Mouse (Mus musculus) midbrain, embryonic 14.5 days (tissue): ENCODE results near the gene Grik2. TPM values are rescaled to one million over a fixed set of nuclear protein-coding genes. Genes with fewer than 3 reads are reported as not detected.

Experiments used
- ATAC-seq: fragments of 200-750 bp; cut with Nextera tagmentation; 2 replicates; pipeline ENCODE4 v1.8.0; 2017; ENCODE audit warnings: moderate number of reproducible peaks, moderate library complexity; ENCODE audit not compliant: low FRiP score, low TSS enrichment
- DNase-seq: peaks from one replicate; pipeline ENCODE4 v3.0.0-alpha.2; 2015
- H3K27ac ChIP-seq: fragments of 300-500 bp; sonication (generic); replicated peaks from 2 replicates; pipeline ENCODE4 v1.5.1; 2014; ENCODE audit warnings: mild to moderate bottlenecking, low read depth, low read length, moderate library complexity
- H3K27me3 ChIP-seq: fragments of 300-500 bp; sonication (generic); 2 replicates; pipeline ENCODE4 v1.6.1; 2014; ENCODE audit warnings: low read length, control low read depth, mixed read lengths; ENCODE audit not compliant: control insufficient read depth, insufficient read depth
- H3K36me3 ChIP-seq: fragments of 300-500 bp; sonication (generic); 2 replicates; pipeline ENCODE4 v1.6.1; 2014; ENCODE audit warnings: low read length, control low read depth; ENCODE audit not compliant: control insufficient read depth, insufficient read depth
- H3K4me1 ChIP-seq: fragments of 300-500 bp; sonication (generic); 2 replicates; pipeline ENCODE4 v1.6.1; 2014; ENCODE audit warnings: mild to moderate bottlenecking, antibody characterized with exemption, low read length, control low read depth; ENCODE audit not compliant: control insufficient read depth, insufficient read depth
- H3K4me2 ChIP-seq: fragments of 300-500 bp; sonication (generic); 2 replicates; pipeline ENCODE4 v1.6.1; 2014; ENCODE audit warnings: mild to moderate bottlenecking, low read length, moderate library complexity
- H3K4me3 ChIP-seq: fragments of 300-500 bp; sonication (generic); replicated peaks from 2 replicates; pipeline ENCODE4 v1.5.1; 2014; ENCODE audit warnings: low read depth, low read length
- H3K9ac ChIP-seq: fragments of 300-500 bp; sonication (generic); replicated peaks from 2 replicates; pipeline ENCODE4 v1.6.1; 2014; ENCODE audit warnings: mild to moderate bottlenecking, low read length, moderate library complexity
- H3K9me3 ChIP-seq: fragments of 300-500 bp; sonication (generic); 2 replicates; pipeline ENCODE4 v1.6.1; 2016; ENCODE audit warnings: low read length, control low read depth, mixed read lengths; ENCODE audit not compliant: control insufficient read depth
- WGBS: fragments of 180-500 bp; shearing (Covaris S2); extraction: QIAGEN DNeasy Blood & Tissue Kit; methylation state at CpG from one replicate; pipeline ENCODE4 v1.1.7; 2014; 5-methylcytosine and 5-hydroxymethylcytosine counted together
- polyA plus RNA-seq: library from polyadenylated mRNA; unstranded; fragments of >200 nt; fragmentation: Nextera tagmentation; extraction: Ambion mirVana; gene quantifications from 2 replicates; pipeline ENCODE4 v1.2.1, GENCODE M21; 2014

Grik2 gene
- polyA plus RNA-seq, 1 experiment from 2014 or later = 45.2 TPM

GRCm38 (mm10) chr10:49731841-49732240 is 56.7 kb downstream of the Grik2 start:
- WGBS = 58% methylated on average over 2 of the region's 2 CpGs
- H3K27me3 ChIP-seq = no peaks in the 10 kb centered on the region
- H3K4me3 ChIP-seq = no peak overlapping the region
- peak overlapping the region; percentile 3; the same call in 1 of the 2 replicates for H3K27ac ChIP-seq
- H3K4me2 ChIP-seq = no peak overlapping the region
- H3K9me3 ChIP-seq = no peaks in the 10 kb centered on the region
- no peaks in the 10 kb centered on the region for H3K36me3 ChIP-seq
- no peak overlapping the region for H3K9ac ChIP-seq
- ATAC-seq (no peak), DNase-seq (peak; percentile 59)
- H3K4me1 ChIP-seq = peaks cover 9% of the 10 kb centered on the region; the same call in 1 of the 2 replicates

GRCm38 (mm10) chr10:49723706-49724105 is 64.9 kb downstream of the Grik2 start:
- Histone ChIP-seq H3K9me3 (no peaks in the 10 kb centered on the region), H3K27ac (no peak overlapping the region), H3K9ac (no peak overlapping the region), H3K36me3 (no peaks in the 10 kb centered on the region), H3K4me1 (no peaks in the 10 kb centered on the region), H3K4me2 (no peak overlapping the region), H3K4me3 (no peak overlapping the region), H3K27me3 (no peaks in the 10 kb centered on the region)
- ATAC-seq (no peak), DNase-seq (no peak)
- 88% methylated on average over 2 of the region's 2 CpGs for WGBS

DNA sequence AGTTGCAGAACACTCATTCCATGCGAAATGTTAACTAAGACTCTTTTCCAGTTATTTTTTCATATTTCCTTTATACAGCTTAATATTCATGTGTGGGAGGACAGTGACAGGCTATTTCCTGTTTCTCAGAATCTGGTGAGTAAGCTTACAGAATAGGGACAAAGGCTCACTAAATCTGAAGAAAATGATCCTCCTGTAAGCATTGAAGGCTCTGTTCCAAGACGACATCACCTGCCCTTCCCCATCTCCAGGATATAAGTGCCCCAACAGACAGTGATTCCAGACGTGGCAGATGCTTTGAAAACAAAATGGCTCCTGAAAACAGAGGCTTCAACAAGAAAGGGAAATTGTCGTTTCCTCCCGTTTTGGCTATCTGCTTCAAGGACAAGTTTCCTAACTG is 71.7 kb downstream of the Grik2 start:
- Histone ChIP-seq H3K27ac (no peak overlapping the region), H3K9ac (no peak overlapping the region), H3K27me3 (no peaks in the 10 kb centered on the region), H3K4me3 (no peak overlapping the region), H3K4me2 (no peak overlapping the region), H3K4me1 (no peaks in the 10 kb centered on the region), H3K9me3 (no peaks in the 10 kb centered on the region), H3K36me3 (no peaks in the 10 kb centered on the region)
- 71% methylated on average over 5 of the region's 5 CpGs for WGBS
- no peak for DNase-seq
- ATAC-seq = no peak

DNA sequence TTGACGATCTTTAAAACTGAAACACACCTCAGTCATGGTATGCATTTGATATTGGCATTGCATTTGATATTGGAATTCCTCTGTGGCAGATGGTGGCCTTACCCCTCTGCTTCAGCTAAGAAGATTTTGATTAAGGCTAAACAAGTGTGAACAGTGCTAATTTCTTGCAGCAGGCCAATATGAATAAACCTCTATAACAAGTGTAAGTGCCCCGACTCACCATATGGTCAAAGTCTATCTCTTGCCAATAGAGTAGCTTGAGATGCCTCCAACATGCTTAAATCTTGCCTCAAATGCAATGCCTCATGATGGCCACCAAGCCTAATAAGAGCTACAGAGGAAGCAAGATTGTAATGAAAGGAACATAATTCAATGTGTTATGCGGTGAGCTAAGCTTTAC is 78.8 kb downstream of the Grik2 start:
- Histone ChIP-seq H3K27ac (no peak overlapping the region), H3K9ac (no peak overlapping the region), H3K4me2 (no peak overlapping the region), H3K4me1 (no peaks in the 10 kb centered on the region), H3K27me3 (no peaks in the 10 kb centered on the region), H3K36me3 (no peaks in the 10 kb centered on the region), H3K4me3 (no peak overlapping the region), H3K9me3 (no peaks in the 10 kb centered on the region)
- no peak for DNase-seq
- WGBS = 92% methylated on average over 3 of the region's 3 CpGs
- ATAC-seq = no peak

DNA sequence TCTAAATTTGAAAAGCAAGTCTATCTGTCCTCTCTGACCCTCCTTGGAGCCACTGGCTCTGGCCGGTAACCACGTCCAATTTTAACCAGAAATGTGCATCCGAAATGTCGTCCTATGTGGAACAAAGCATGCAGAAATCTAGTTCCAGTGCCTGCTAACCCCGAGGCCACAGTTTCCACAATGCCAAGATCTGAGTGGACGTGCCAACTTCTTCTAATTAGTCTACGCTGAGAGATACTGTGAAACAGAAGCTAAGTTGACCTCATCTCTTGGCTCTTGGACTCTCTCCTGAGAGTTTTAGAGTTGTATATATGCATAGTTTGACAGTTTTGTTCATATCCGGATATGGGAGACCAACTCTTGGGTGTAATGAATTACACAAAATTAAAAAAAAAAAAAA is 84.1 kb downstream of the Grik2 start:
- Histone ChIP-seq H3K4me2 (no peak overlapping the region), H3K4me3 (no peak overlapping the region), H3K9ac (no peak overlapping the region), H3K4me1 (no peaks in the 10 kb centered on the region), H3K27me3 (no peaks in the 10 kb centered on the region), H3K9me3 (no peaks in the 10 kb centered on the region), H3K36me3 (no peaks in the 10 kb centered on the region), H3K27ac (no peak overlapping the region)
- WGBS = 92% methylated on average over 8 of the region's 8 CpGs
- DNase-seq (no peak), ATAC-seq (no peak)

DNA sequence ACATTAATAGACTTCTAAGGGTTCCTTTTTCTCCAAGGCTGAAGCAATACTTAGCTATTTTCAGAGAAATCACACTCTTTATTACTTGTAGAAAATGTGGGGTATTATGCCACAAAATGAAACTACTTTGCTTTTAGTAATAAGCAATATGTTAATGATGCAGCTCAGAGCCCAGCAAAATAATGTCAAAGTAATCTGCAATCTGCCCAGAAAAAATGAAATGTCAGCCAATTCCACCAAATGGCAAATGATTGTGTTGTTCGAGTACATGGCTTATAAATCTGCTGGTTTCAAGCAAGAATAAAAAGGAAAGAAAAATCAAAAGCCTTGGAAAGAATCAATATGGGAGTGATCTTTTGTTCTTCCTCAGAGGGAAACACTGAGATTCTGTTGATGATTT is 136.2 kb downstream of the Grik2 start:
- Histone ChIP-seq H3K27me3 (no peaks in the 10 kb centered on the region), H3K4me1 (no peaks in the 10 kb centered on the region), H3K4me2 (no peak overlapping the region), H3K27ac (no peak overlapping the region), H3K9ac (no peak overlapping the region), H3K4me3 (no peak overlapping the region), H3K9me3 (no peaks in the 10 kb centered on the region), H3K36me3 (no peaks in the 10 kb centered on the region)
- ATAC-seq = no peak
- DNase-seq = no peak
- 54% methylated on average over 1 of the region's 1 CpGs for WGBS

- no peaks in the 10 kb centered on the region for H3K36me3 ChIP-seq
- no peaks in the 10 kb centered on the region for H3K4me1 ChIP-seq
- no peak overlapping the region for H3K4me3 ChIP-seq
- no peak overlapping the region for H3K27ac ChIP-seq
- no peak overlapping the region for H3K9ac ChIP-seq
- H3K4me2 ChIP-seq = no peak overlapping the region
- ATAC-seq (no peak), DNase-seq (no peak)
- no peaks in the 10 kb centered on the region for H3K27me3 ChIP-seq
- WGBS = 89% methylated on average over 2 of the region's 2 CpGs
- H3K9me3 ChIP-seq = no peaks in the 10 kb centered on the region
These were observed 141.4 kb downstream of the Grik2 start for GRCm38 (mm10) chr10:49647116-49647515.

- H3K4me3 ChIP-seq = no peak overlapping the region
- no peak for ATAC-seq
These were observed 148.7 kb downstream of the Grik2 start for GRCm38 (mm10) chr10:49639901-49640300.

DNA sequence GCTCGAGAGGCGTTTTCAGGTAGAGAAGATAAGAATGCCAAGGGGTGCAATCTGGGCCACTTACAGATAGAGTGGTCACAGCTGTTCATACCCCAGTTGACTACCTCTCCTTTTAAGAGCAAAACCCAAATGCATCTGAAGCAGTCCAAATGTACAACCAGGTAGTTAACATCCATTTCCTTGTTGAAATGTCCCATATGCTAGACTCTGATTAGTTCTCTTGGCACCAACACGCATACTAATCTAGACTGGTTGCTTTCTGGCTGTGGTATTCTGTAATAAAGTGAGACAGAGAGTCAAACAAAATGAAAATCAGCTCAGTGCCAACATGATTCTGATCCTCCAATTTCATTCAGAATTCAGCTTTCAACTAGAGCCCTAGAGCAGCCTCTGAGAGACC is 164.6 kb downstream of the Grik2 start:
- no peaks in the 10 kb centered on the region for H3K4me1 ChIP-seq
- ATAC-seq (no peak), DNase-seq (no peak)
- H3K4me3 ChIP-seq = no peak overlapping the region
- WGBS = 88% methylated on average over 3 of the region's 3 CpGs
- H3K27me3 ChIP-seq = no peaks in the 10 kb centered on the region
- H3K9me3 ChIP-seq = no peaks in the 10 kb centered on the region
- H3K4me2 ChIP-seq = no peak overlapping the region
- no peaks in the 10 kb centered on the region for H3K36me3 ChIP-seq
- no peak overlapping the region for H3K9ac ChIP-seq
- no peak overlapping the region for H3K27ac ChIP-seq

More at GRCm38 (mm10) chr10:49639901-49640300, 148.7 kb downstream of the Grik2 start:
- Histone ChIP-seq H3K4me1 (no peaks in the 10 kb centered on the region), H3K4me2 (no peak overlapping the region), H3K27ac (no peak overlapping the region), H3K9me3 (no peaks in the 10 kb centered on the region), H3K27me3 (no peaks in the 10 kb centered on the region), H3K9ac (no peak overlapping the region), H3K36me3 (no peaks in the 10 kb centered on the region)
- WGBS = 73% methylated on average over 2 of the region's 2 CpGs
- DNase-seq = no peak
